ENCODE assay signal across 10 mouse cellular contexts in the genomic region with DNA sequence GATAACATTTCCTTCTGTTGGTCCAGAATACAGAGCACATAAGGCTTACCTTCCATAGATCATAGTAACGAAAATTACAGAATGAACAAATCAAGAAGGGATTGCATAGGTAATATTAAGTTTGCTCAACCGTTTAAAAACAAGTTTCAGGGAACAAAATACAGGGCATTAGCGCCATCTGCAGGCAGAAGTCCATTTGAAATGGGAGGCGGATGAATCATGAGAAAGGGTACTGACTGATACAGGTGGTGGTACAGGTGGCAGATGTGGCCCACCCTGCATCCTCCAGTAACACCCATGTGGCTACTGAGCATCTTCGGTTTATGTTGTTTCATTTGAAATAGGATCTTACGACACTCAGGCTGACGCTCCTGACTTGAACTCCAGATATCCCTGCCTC. TPM values are rescaled to one million over a fixed set of nuclear protein-coding genes. Genes with fewer than 3 reads are reported as not detected.
DNase-seq lines count a peak whose midpoint lies in the region; ATAC-seq and TF ChIP-seq lines count a peak whose summit lies in the region.
"Had no signal": no experiment of that assay in that cellular context is flagged by ENCODE, and none has a peak within 500 bp of the region (broad histone marks: within the 10 kb centered on the region; RNA-seq: fewer than 3 reads in every experiment).

No protein-coding gene starts in this region.

- no peak for ATAC-seq in intestine, embryonic 14.5 days (replicated peaks; ENCODE audit: low FRiP score, low TSS enrichment, low read depth)
- ATAC-seq in intestine, embryonic 15.5 days = no peak
- no peak for ATAC-seq in G1E (ENCODE audit: extremely low read depth, insufficient number of reproducible peaks, low FRiP score, poor library complexity, severe bottlenecking)
- ATAC-seq in megakaryocyte progenitor cell, adult 5-6 weeks (replicated peaks; ENCODE audit: poor library complexity) = peak; percentile 60

- no peak overlapping the region for H3K4me3 ChIP-seq in intestine, embryonic 14.5 days (ENCODE audit: low read depth, low read length)
- H3K4me3 ChIP-seq in intestine, embryonic 15.5 days (replicated peaks) = no peak overlapping the region
- H3K4me3 ChIP-seq in G1E (ENCODE audit: low read depth, low read length) = no peak overlapping the region
- H3K4me3 ChIP-seq: embryonic facial prominence, embryonic 12.5 days; midbrain, embryonic 12.5 days had no signal

- H3K27ac ChIP-seq in intestine, embryonic 14.5 days (ENCODE audit: low read depth) = no peak overlapping the region
- no peak overlapping the region for H3K27ac ChIP-seq in intestine, embryonic 15.5 days
- H3K27ac ChIP-seq: embryonic facial prominence, embryonic 12.5 days; midbrain, embryonic 12.5 days had no signal

- H3K9me3 ChIP-seq in intestine, embryonic 14.5 days (ENCODE audit: control insufficient read depth, low read length) = 0 out of 2 replicates have a peak, but pooled peaks cover 5% of the 10 kb centered on the region
- H3K9me3 ChIP-seq in intestine, embryonic 15.5 days = no peaks in the 10 kb centered on the region
- H3K9me3 ChIP-seq in G1E (replicated peaks) = peaks cover 4% of the 10 kb centered on the region; the same call in 1 of the 2 replicates
- H3K9me3 ChIP-seq: embryonic facial prominence, embryonic 12.5 days had no signal

- WGBS in intestine, embryonic 14.5 days = 27% methylated on average over 7 of the region's 7 CpGs
- 34% methylated on average over 7 of the region's 7 CpGs for WGBS in intestine, embryonic 15.5 days

- DNase-seq in intestine, embryonic 14.5 days (ENCODE audit: low spot score) = peak; percentile 84
- no peak for DNase-seq in G1E (ENCODE audit: low spot score)
- peak; percentile 51 for DNase-seq in c-Kit-positive CD71-positive TER-119-positive erythroid progenitor cells, embryonic 14.5 days (ENCODE audit: low spot score)
- DNase-seq in gastrocnemius, postnatal 25 days = peak; percentile 10
- peak; percentile 27 for DNase-seq in layer of hippocampus, adult 9-11 months
- DNase-seq in thymus, postnatal 4 days = peak; percentile 77

- peak; percentile 29; the same call in 1 of the 2 replicates for TF ChIP-seq CTCF in G1E (IDR thresholded peaks at IDR 0.05; ENCODE audit: low read depth, low read length)

- no peak overlapping the region for H3K9ac ChIP-seq in intestine, embryonic 14.5 days (ENCODE audit: low read length)
- H3K9ac ChIP-seq in intestine, embryonic 15.5 days = no peak overlapping the region
- H3K9ac ChIP-seq: embryonic facial prominence, embryonic 12.5 days; midbrain, embryonic 12.5 days had no signal

- H3K4me1 ChIP-seq in intestine, embryonic 14.5 days (replicated peaks; ENCODE audit: control insufficient read depth, insufficient read depth, low read length) = no peaks in the 10 kb centered on the region
- no peaks in the 10 kb centered on the region for H3K4me1 ChIP-seq in intestine, embryonic 15.5 days (replicated peaks)
- H3K4me1 ChIP-seq in G1E (ENCODE audit: insufficient read depth, low read depth, low read length) = no peaks in the 10 kb centered on the region
- H3K4me1 ChIP-seq: embryonic facial prominence, embryonic 12.5 days; midbrain, embryonic 12.5 days had no signal

- no peaks in the 10 kb centered on the region for H3K36me3 ChIP-seq in intestine, embryonic 14.5 days (ENCODE audit: control insufficient read depth, insufficient read depth, low read length)
- H3K36me3 ChIP-seq in intestine, embryonic 15.5 days = no peaks in the 10 kb centered on the region
- no peaks in the 10 kb centered on the region for H3K36me3 ChIP-seq in G1E (replicated peaks)
- H3K36me3 ChIP-seq: embryonic facial prominence, embryonic 12.5 days; midbrain, embryonic 12.5 days had no signal

- H3K27me3 ChIP-seq in intestine, embryonic 14.5 days (replicated peaks; ENCODE audit: control insufficient read depth, insufficient read depth, low read length) = no peaks in the 10 kb centered on the region
- H3K27me3 ChIP-seq in intestine, embryonic 15.5 days (replicated peaks) = no peaks in the 10 kb centered on the region
- peaks cover 17% of the 10 kb centered on the region for H3K27me3 ChIP-seq in G1E (ENCODE audit: insufficient read depth, low read length)
- H3K27me3 ChIP-seq: embryonic facial prominence, embryonic 12.5 days; midbrain, embryonic 12.5 days had no signal

- no peak overlapping the region for H3K4me2 ChIP-seq in intestine, embryonic 14.5 days (ENCODE audit: low read length)
- no peak overlapping the region for H3K4me2 ChIP-seq in intestine, embryonic 15.5 days (replicated peaks)
- H3K4me2 ChIP-seq: embryonic facial prominence, embryonic 12.5 days; midbrain, embryonic 12.5 days had no signal

RNA-seq across cellular contexts. Expression of a gene that starts 21.6 kb away (rescaled TPM):
- polyA plus RNA-seq in intestine, embryonic 14.5 days (2014; fragmentation: Nextera tagmentation; extraction: Ambion mirVana) = 30.7 and 31.2 TPM in 2 replicates
- polyA plus RNA-seq in intestine, embryonic 15.5 days (2015; fragmentation: Nextera tagmentation; extraction: Ambion mirVana) = 37.6 and 38.7 TPM in 2 replicates
- total RNA-seq in G1E (2014; fragmentation: Nextera tagmentation) (52.2 and 57.0 TPM in 2 replicates), G1E (2017) (45.4 and 70.0 TPM in 2 replicates)
- polyA plus RNA-seq in G1E (2012) = 58.4 and 99.0 TPM in 2 replicates
- 1 to 10 TPM; 3.5 to 3.7 TPM for total RNA-seq in gastrocnemius, postnatal 25 days (2021)
- total RNA-seq in megakaryocyte progenitor cell, adult 5-6 weeks (2015) = 42.1 and 52.7 TPM in 2 replicates
- 26.5 and 35.5 TPM in 2 replicates for total RNA-seq in megakaryocyte progenitor cell, adult 5-6 weeks (2017)

Comparison
In these comparisons a context has a peak if more than half of its experiments do, and no peak if none do; other contexts are left out.
1. RNA of a gene that starts 21.6 kb away (total RNA-seq): 45.4 to 70.0 TPM in G1E and 26.5 to 52.7 TPM in megakaryocyte progenitor cell, adult 5-6 weeks; 3.5 to 3.7 TPM in gastrocnemius, postnatal 25 days; every median in the first group is over 4 times any median in the second.